Mouse (Mus musculus) forebrain, postnatal 0 days (tissue): Measurements from ENCODE around the gene Olfr1130. TPM values are rescaled to one million over a fixed set of nuclear protein-coding genes. Genes with fewer than 3 reads are reported as not detected.
"Not testable (repeated sequence)": the region's sequence is repeated elsewhere in the genome, so short reads cannot be mapped to it uniquely, and the experiment has no call there.

Experiments used
- ATAC-seq: fragments of 200-750 bp; cut with Nextera tagmentation; 2 replicates; pipeline ENCODE4 v1.8.0; 2017; ENCODE audit warnings: mild to moderate bottlenecking, moderate library complexity
- DNase-seq: peaks from one replicate; pipeline ENCODE4 v3.0.0-alpha.2; 2015
- H3K27ac ChIP-seq: fragments of 300-500 bp; sonication (generic); 2 replicates; pipeline ENCODE4 v1.5.1; 2014; ENCODE audit warnings: low read depth, mild to moderate bottlenecking, antibody characterized with exemption, low read length, moderate library complexity, mixed read lengths
- H3K27me3 ChIP-seq: fragments of 300-500 bp; sonication (generic); 2 replicates; pipeline ENCODE4 v1.6.1; 2014; ENCODE audit warnings: mild to moderate bottlenecking, low read length, mixed read lengths; ENCODE audit not compliant: insufficient read depth
- H3K36me3 ChIP-seq: fragments of 300-500 bp; sonication (generic); 2 replicates; pipeline ENCODE4 v1.6.1; 2014; ENCODE audit warnings: mild to moderate bottlenecking, moderate library complexity; ENCODE audit not compliant: insufficient read depth
- H3K4me1 ChIP-seq: fragments of 300-500 bp; sonication (generic); 2 replicates; pipeline ENCODE4 v1.6.1; 2014; ENCODE audit warnings: antibody characterized with exemption; ENCODE audit not compliant: insufficient read depth
- H3K4me2 ChIP-seq: fragments of 300-500 bp; sonication (generic); 2 replicates; pipeline ENCODE4 v1.6.1; 2014; ENCODE audit warnings: low read depth, mild to moderate bottlenecking, moderate library complexity
- H3K4me3 ChIP-seq: fragments of 300-500 bp; sonication (generic); 2 replicates; pipeline ENCODE4 v1.5.1; 2014; ENCODE audit warnings: low read depth, low read length, mixed read lengths
- H3K9ac ChIP-seq: fragments of 300-500 bp; sonication (generic); 2 replicates; pipeline ENCODE4 v1.6.1; 2014; ENCODE audit warnings: mild to moderate bottlenecking
- H3K9me3 ChIP-seq: fragments of 300-500 bp; sonication (generic); 2 replicates; pipeline ENCODE4 v1.6.1; 2016; ENCODE audit warnings: low read length
- CTCF ChIP-seq: sonication (generic); IDR thresholded peaks from 2 replicates; pipeline ENCODE4 v1.5.1; 2016; ENCODE audit warnings: antibody characterized with exemption, control low read depth, low read depth
- whole genome bisulfite sequencing: fragments of 180-500 bp; shearing (Covaris S2); extraction: QIAGEN DNeasy Blood & Tissue Kit; methylation state at CpG from one replicate; pipeline ENCODE4 v1.1.7; 2014; 5-methylcytosine and 5-hydroxymethylcytosine counted together
- polyA plus RNA-seq: library from polyadenylated mRNA; unstranded; fragments of >200 nt; fragmentation: Nextera tagmentation; extraction: Ambion mirVana; gene quantifications from 2 replicates; pipeline ENCODE4 v1.2.1, GENCODE M21; 2015
- total RNA-seq: library from RNA; depleted of rRNA; stranded (reverse); fragments of >200 nt; gene quantifications from 2 replicates; pipeline ENCODE4 v1.2.3, GENCODE M21; 2014; rRNA removed

Olfr1130 gene
- total RNA-seq = 0.14 TPM in 1 of 2 replicates, not detected in the other
- not detected in 2 replicates for polyA plus RNA-seq

- not testable (repeated sequence) for ATAC-seq, H3K36me3 ChIP-seq
Observed at GRCm38 (mm10) chr2:87605912-87606311, at the start of gene Olfr1130. Olfr1130 (plus strand) TSS chr2:87606212.

GRCm38 (mm10) chr2:87573602-87574001, 32.4 kb upstream of the Olfr1130 start, which contains the start of gene Olfr1129:
Olfr1129 (plus strand) TSS chr2:87573902.
- H3K9ac ChIP-seq, DNase-seq, H3K4me3 ChIP-seq, H3K4me1 ChIP-seq, H3K27ac ChIP-seq, H3K9me3 ChIP-seq, ATAC-seq, H3K4me2 ChIP-seq, H3K27me3 ChIP-seq, H3K36me3 ChIP-seq: not testable (repeated sequence)
- WGBS = 58% methylated on average over 1 of the region's 1 CpGs

More at GRCm38 (mm10) chr2:87605912-87606311, at the start of gene Olfr1130:
- H3K27ac ChIP-seq, H3K4me1 ChIP-seq, H3K4me3 ChIP-seq, H3K4me2 ChIP-seq, H3K9ac ChIP-seq, H3K9me3 ChIP-seq, H3K27me3 ChIP-seq, DNase-seq: not testable (repeated sequence)

- 68% methylated on average over 3 of the region's 3 CpGs for WGBS
Observed at GRCm38 (mm10) chr2:87626804-87627203, 20.8 kb downstream of the Olfr1130 start, which contains the start of gene Olfr1131. Olfr1131 (plus strand) TSS chr2:87627104.

GRCm38 (mm10) chr2:87637435-87637834, 31.4 kb downstream of the Olfr1130 start, which contains the start of gene Olfr1132:
Olfr1132 (minus strand) TSS chr2:87637535.
- Histone ChIP-seq H3K27ac (no peak within 1 kb of the TSS), H3K36me3 (no peaks in the 10 kb centered on the region), H3K4me2 (no peak within 1 kb of the TSS), H3K4me3 (no peak within 1 kb of the TSS), H3K27me3 (no peaks in the 10 kb centered on the region), H3K4me1 (no peaks in the 10 kb centered on the region), H3K9ac (no peak within 1 kb of the TSS), H3K9me3 (no peaks in the 10 kb centered on the region)
- DNase-seq (no peak), ATAC-seq (no peak)
- no peak for TF ChIP-seq CTCF

More at GRCm38 (mm10) chr2:87626804-87627203, 20.8 kb downstream of the Olfr1130 start, which contains the start of gene Olfr1131:
- Histone ChIP-seq H3K4me1 (no peaks in the 10 kb centered on the region), H3K9ac (no peak within 1 kb of the TSS), H3K27me3 (no peaks in the 10 kb centered on the region), H3K4me2 (no peak within 1 kb of the TSS), H3K9me3 (no peaks in the 10 kb centered on the region), H3K36me3 (no peaks in the 10 kb centered on the region), H3K27ac (no peak within 1 kb of the TSS), H3K4me3 (no peak within 1 kb of the TSS)
- DNase-seq = no peak
- ATAC-seq = no peak
- TF ChIP-seq CTCF = no peak

- H3K9ac ChIP-seq = no peak overlapping the region
- ATAC-seq (no peak), DNase-seq (no peak)
- no peaks in the 10 kb centered on the region for H3K9me3 ChIP-seq
- no peak overlapping the region for H3K4me2 ChIP-seq
- no peak for TF ChIP-seq CTCF
- H3K4me1 ChIP-seq = no peaks in the 10 kb centered on the region
- H3K4me3 ChIP-seq = no peak overlapping the region
- no peaks in the 10 kb centered on the region for H3K27me3 ChIP-seq
- no peaks in the 10 kb centered on the region for H3K36me3 ChIP-seq
- no peak overlapping the region for H3K27ac ChIP-seq
Observed at GRCm38 (mm10) chr2:87642441-87642840, 36.4 kb downstream of the Olfr1130 start.

- no peak within 1 kb of the TSS for H3K4me3 ChIP-seq
- DNase-seq (no peak), ATAC-seq (no peak)
- H3K36me3 ChIP-seq = no peaks in the 10 kb centered on the region
- no peaks in the 10 kb centered on the region for H3K9me3 ChIP-seq
- no peaks in the 10 kb centered on the region for H3K4me1 ChIP-seq
- no peak within 1 kb of the TSS for H3K4me2 ChIP-seq
- no peak for TF ChIP-seq CTCF
- H3K27ac ChIP-seq = no peak within 1 kb of the TSS
- no peak within 1 kb of the TSS for H3K9ac ChIP-seq
- no peaks in the 10 kb centered on the region for H3K27me3 ChIP-seq
Observed at GRCm38 (mm10) chr2:87647274-87647673, 41.3 kb downstream of the Olfr1130 start, which contains the start of gene Olfr1133. Olfr1133 (minus strand) TSS chr2:87647374.

GRCm38 (mm10) chr2:87658360-87658759, 52.3 kb downstream of the Olfr1130 start, which contains the start of gene Olfr1134:
Olfr1134 (minus strand) TSS chr2:87658460.
- Histone ChIP-seq H3K4me2 (no peak within 1 kb of the TSS), H3K9me3 (no peaks in the 10 kb centered on the region), H3K27ac (no peak within 1 kb of the TSS), H3K27me3 (no peaks in the 10 kb centered on the region), H3K4me1 (no peaks in the 10 kb centered on the region), H3K4me3 (no peak within 1 kb of the TSS), H3K36me3 (no peaks in the 10 kb centered on the region), H3K9ac (no peak within 1 kb of the TSS)
- DNase-seq (no peak), ATAC-seq (no peak)
- TF ChIP-seq CTCF = no peak
- WGBS = 80% methylated on average over 2 of the region's 2 CpGs

Other genes starting within 250 kb of the Olfr1130 start
- not detected in 2 replicates for gene Olfr1121, start 236.3 kb upstream of the Olfr1130 start, total RNA-seq
- not detected in 2 replicates for gene Olfr1121, start 236.3 kb upstream of the Olfr1130 start, polyA plus RNA-seq
- not detected in 2 replicates for gene Olfr1122, start 220.4 kb upstream of the Olfr1130 start, total RNA-seq
- gene Olfr1122, start 220.4 kb upstream of the Olfr1130 start, polyA plus RNA-seq = not detected in 2 replicates
- not detected in 2 replicates for gene Olfr1123, start 189.6 kb upstream of the Olfr1130 start, total RNA-seq
- not detected in 2 replicates for gene Olfr1123, start 189.6 kb upstream of the Olfr1130 start, polyA plus RNA-seq
- not detected in 2 replicates for gene Olfr1124, start 175.9 kb upstream of the Olfr1130 start, total RNA-seq
- 0.08 TPM in 2 replicates for gene Olfr1124, start 175.9 kb upstream of the Olfr1130 start, polyA plus RNA-seq
- gene Olfr1126, start 152.2 kb upstream of the Olfr1130 start, total RNA-seq = not detected in 2 replicates
- not detected in 2 replicates for gene Olfr1126, start 152.2 kb upstream of the Olfr1130 start, polyA plus RNA-seq
- gene Pramel7, start 109.1 kb upstream of the Olfr1130 start, total RNA-seq = not detected in 2 replicates
- not detected in 2 replicates for gene Pramel7, start 109.1 kb upstream of the Olfr1130 start, polyA plus RNA-seq
- gene Pramel6, start 99.6 kb upstream of the Olfr1130 start, total RNA-seq = not detected in 2 replicates
- gene Pramel6, start 99.6 kb upstream of the Olfr1130 start, polyA plus RNA-seq = not detected in 2 replicates
- gene Olfr153, start 74.4 kb upstream of the Olfr1130 start, total RNA-seq = not detected in 2 replicates
- not detected in 2 replicates for gene Olfr153, start 74.4 kb upstream of the Olfr1130 start, polyA plus RNA-seq
- not detected in 2 replicates for gene Olfr1128, start 60.7 kb upstream of the Olfr1130 start, total RNA-seq
- not detected in 2 replicates for gene Olfr1128, start 60.7 kb upstream of the Olfr1130 start, polyA plus RNA-seq
- not detected in 2 replicates for gene Olfr1129, start 32.3 kb upstream of the Olfr1130 start, total RNA-seq
- gene Olfr1129, start 32.3 kb upstream of the Olfr1130 start, polyA plus RNA-seq = not detected in 2 replicates
- not detected in 2 replicates for gene Olfr1131, start 20.9 kb downstream of the Olfr1130 start, total RNA-seq
- gene Olfr1131, start 20.9 kb downstream of the Olfr1130 start, polyA plus RNA-seq = not detected in 2 replicates
- not detected in 2 replicates for gene Olfr1132, start 31.3 kb downstream of the Olfr1130 start, total RNA-seq
- not detected in 2 replicates for gene Olfr1132, start 31.3 kb downstream of the Olfr1130 start, polyA plus RNA-seq
- gene Olfr1133, start 41.2 kb downstream of the Olfr1130 start, total RNA-seq = not detected in 2 replicates
- not detected in 2 replicates for gene Olfr1133, start 41.2 kb downstream of the Olfr1130 start, polyA plus RNA-seq
- gene Olfr1134, start 52.2 kb downstream of the Olfr1130 start, total RNA-seq = not detected in 2 replicates
- not detected in 2 replicates for gene Olfr1134, start 52.2 kb downstream of the Olfr1130 start, polyA plus RNA-seq
- gene Olfr1135, start 67.5 kb downstream of the Olfr1130 start, total RNA-seq = not detected in 2 replicates
- not detected in 2 replicates for gene Olfr1135, start 67.5 kb downstream of the Olfr1130 start, polyA plus RNA-seq
- gene Olfr1136, start 87.7 kb downstream of the Olfr1130 start, total RNA-seq = not detected in 2 replicates
- not detected in 2 replicates for gene Olfr1136, start 87.7 kb downstream of the Olfr1130 start, polyA plus RNA-seq
- not detected in 2 replicates for gene Olfr1137, start 107.0 kb downstream of the Olfr1130 start, total RNA-seq
- not detected in 2 replicates for gene Olfr1137, start 107.0 kb downstream of the Olfr1130 start, polyA plus RNA-seq
- not detected in 2 replicates for gene Olfr1138, start 133.8 kb downstream of the Olfr1130 start, total RNA-seq
- gene Olfr1138, start 133.8 kb downstream of the Olfr1130 start, polyA plus RNA-seq = not detected in 2 replicates
- not detected in 2 replicates for gene Olfr1140, start 137.5 kb downstream of the Olfr1130 start, total RNA-seq
- not detected in 2 replicates for gene Olfr1140, start 137.5 kb downstream of the Olfr1130 start, polyA plus RNA-seq
- gene Olfr1141, start 147.8 kb downstream of the Olfr1130 start, total RNA-seq = not detected in 2 replicates
- not detected in 2 replicates for gene Olfr1141, start 147.8 kb downstream of the Olfr1130 start, polyA plus RNA-seq
- not detected in 2 replicates for gene Olfr152, start 173.3 kb downstream of the Olfr1130 start, total RNA-seq
- not detected in 2 replicates for gene Olfr152, start 173.3 kb downstream of the Olfr1130 start, polyA plus RNA-seq
- gene Olfr1143, start 194.4 kb downstream of the Olfr1130 start, total RNA-seq = not detected in 2 replicates
- not detected in 2 replicates for gene Olfr1143, start 194.4 kb downstream of the Olfr1130 start, polyA plus RNA-seq
- not detected in 2 replicates for gene Olfr1145, start 203.6 kb downstream of the Olfr1130 start, total RNA-seq
- not detected in 2 replicates for gene Olfr1145, start 203.6 kb downstream of the Olfr1130 start, polyA plus RNA-seq
- gene Olfr1148, start 224.3 kb downstream of the Olfr1130 start, total RNA-seq = not detected in 2 replicates
- not detected in 2 replicates for gene Olfr1148, start 224.3 kb downstream of the Olfr1130 start, polyA plus RNA-seq
- gene Olfr1150-ps1, start 237.8 kb downstream of the Olfr1130 start, total RNA-seq = not detected in 2 replicates
- gene Olfr1150-ps1, start 237.8 kb downstream of the Olfr1130 start, polyA plus RNA-seq = not detected in 2 replicates
- not detected in 2 replicates for gene Olfr1151, start 249.7 kb downstream of the Olfr1130 start, total RNA-seq
- gene Olfr1151, start 249.7 kb downstream of the Olfr1130 start, polyA plus RNA-seq = not detected in 2 replicates